Mouse (Mus musculus) liver, embryonic 16.5 days (tissue): ENCODE data around the gene Sfxn5. TPM values are rescaled to one million over a fixed set of nuclear protein-coding genes. Genes with fewer than 3 reads are reported as not detected.

Source experiments
- ATAC-seq: fragments of 200-750 bp; cut with Nextera tagmentation; 2 replicates; pipeline ENCODE4 v1.8.0; 2017; ENCODE audit warnings: low read depth, mild to moderate bottlenecking, moderate number of reproducible peaks, moderate library complexity
- H3K27ac ChIP-seq: fragments of 300-500 bp; sonication (generic); 2 replicates; pipeline ENCODE4 v1.5.1; 2014; ENCODE audit warnings: mild to moderate bottlenecking, low read length
- H3K27me3 ChIP-seq: fragments of 300-500 bp; sonication (generic); 2 replicates; pipeline ENCODE4 v1.6.1; 2014; ENCODE audit warnings: low read depth, low read length, mixed read lengths; ENCODE audit not compliant: control insufficient read depth, insufficient read depth
- H3K36me3 ChIP-seq: fragments of 300-500 bp; sonication (generic); 2 replicates; pipeline ENCODE4 v1.6.1; 2014; ENCODE audit warnings: mild to moderate bottlenecking; ENCODE audit not compliant: control insufficient read depth, insufficient read depth
- H3K4me1 ChIP-seq: fragments of 300-500 bp; sonication (generic); 2 replicates; pipeline ENCODE4 v1.6.1; 2014; ENCODE audit warnings: low read depth, low read length, mixed read lengths; ENCODE audit not compliant: control insufficient read depth
- H3K4me2 ChIP-seq: fragments of 300-500 bp; sonication (generic); 2 replicates; pipeline ENCODE4 v1.6.1; 2014; ENCODE audit warnings: low read depth, low read length, mixed read lengths
- H3K4me3 ChIP-seq: fragments of 300-500 bp; sonication (generic); 2 replicates; pipeline ENCODE4 v1.5.1; 2014; ENCODE audit warnings: low read depth, mild to moderate bottlenecking, low read length
- H3K9ac ChIP-seq: fragments of 300-500 bp; sonication (generic); 2 replicates; pipeline ENCODE4 v1.6.1; 2014; ENCODE audit warnings: low read depth, low read length
- H3K9me3 ChIP-seq: fragments of 300-500 bp; sonication (generic); replicated peaks from 2 replicates; pipeline ENCODE4 v1.6.1; 2016; ENCODE audit warnings: low read length; ENCODE audit not compliant: control insufficient read depth
- WGBS: fragments of 180-500 bp; shearing (Covaris S2); extraction: QIAGEN DNeasy Blood & Tissue Kit; methylation state at CpG from one replicate; pipeline ENCODE4 v1.1.7; 2014; ENCODE audit not compliant: insufficient replicate concordance; 5-methylcytosine and 5-hydroxymethylcytosine counted together
- polyA plus RNA-seq: library from polyadenylated mRNA; unstranded; fragments of >200 nt; fragmentation: Nextera tagmentation; extraction: Ambion mirVana; gene quantifications from 2 replicates; pipeline ENCODE4 v1.2.1, GENCODE M21; 2015

Gene Sfxn5
- polyA plus RNA-seq, 1 experiment from 2014 or later: 1.8 TPM

DNA sequence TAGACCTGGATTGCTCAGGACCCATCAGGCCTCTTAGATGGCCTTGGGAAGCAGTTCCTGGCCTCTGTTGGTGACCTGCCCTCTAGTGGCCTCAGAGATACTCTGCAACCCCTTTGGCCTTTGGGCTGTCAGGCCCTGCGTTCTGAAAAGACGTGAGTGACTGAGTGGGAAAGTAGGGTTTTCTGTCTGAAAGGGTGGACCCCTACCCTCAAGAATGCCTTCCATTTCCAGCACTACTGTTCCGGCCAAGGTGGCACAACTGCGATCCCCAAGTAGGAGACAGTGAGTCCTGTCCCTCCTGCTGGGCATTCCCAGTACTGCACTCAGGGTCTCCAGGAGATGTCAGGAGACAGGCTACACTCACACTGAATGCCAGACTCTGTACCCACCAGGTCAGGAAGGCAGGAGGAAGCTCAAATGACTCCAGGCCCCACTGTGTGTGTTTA lies 94.2 kb downstream of the Sfxn5 start:
- H3K4me1 ChIP-seq: no peaks in the 10 kb centered on the region
- WGBS: 8% methylated on average over 4 of the region's 4 CpGs
- H3K27ac ChIP-seq: no peak overlapping the region
- ATAC-seq: no peak
- no peaks in the 10 kb centered on the region for H3K9me3 ChIP-seq
- H3K36me3 ChIP-seq: no peaks in the 10 kb centered on the region
- H3K4me2 ChIP-seq: 0 out of 2 replicates have a peak overlapping the region, but pooled peaks have one; percentile 23
- no peak overlapping the region for H3K4me3 ChIP-seq
- no peak overlapping the region for H3K9ac ChIP-seq
- H3K27me3 ChIP-seq: no peaks in the 10 kb centered on the region

DNA sequence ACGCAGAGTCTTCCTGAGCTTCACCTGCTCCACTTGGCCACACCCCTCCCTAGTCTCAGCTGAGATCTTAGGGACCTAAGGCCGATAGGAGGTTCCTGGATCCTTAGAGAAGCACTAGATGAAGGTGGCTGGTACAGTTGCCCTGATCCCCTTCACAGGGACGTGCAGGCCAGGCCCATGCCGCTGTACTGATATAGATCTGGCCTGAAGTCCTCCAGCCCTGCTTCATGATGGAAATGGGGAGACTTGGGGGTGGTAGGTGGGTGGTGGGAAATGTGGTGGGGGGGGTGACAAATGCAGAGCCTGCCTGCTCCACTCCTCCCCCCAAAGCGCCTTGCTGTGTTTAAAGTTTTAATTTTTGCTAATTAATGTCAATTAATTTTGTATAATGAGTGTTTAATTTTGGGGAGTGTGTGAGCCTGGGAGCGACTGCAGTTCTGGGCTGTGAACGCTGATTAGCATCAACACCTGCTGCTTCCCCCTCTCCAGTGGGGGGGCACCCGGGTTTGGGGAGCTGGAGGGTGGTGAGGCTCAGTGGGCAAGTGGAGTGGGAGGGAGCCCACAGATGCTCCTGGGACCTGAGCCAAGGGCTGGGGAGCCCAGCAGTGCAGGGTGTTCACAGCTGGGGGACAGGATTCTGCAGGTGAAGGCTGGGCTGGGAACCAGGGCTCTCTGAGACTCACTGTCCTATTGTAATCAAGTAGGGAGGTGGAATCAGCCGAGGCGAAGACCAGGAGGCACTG lies 95.5 kb downstream of the Sfxn5 start:
- H3K9me3 ChIP-seq: no peaks in the 10 kb centered on the region
- H3K4me1 ChIP-seq: no peaks in the 10 kb centered on the region
- H3K27ac ChIP-seq: no peak overlapping the region
- no peak for ATAC-seq
- H3K4me3 ChIP-seq: no peak overlapping the region
- H3K9ac ChIP-seq: no peak overlapping the region
- no peaks in the 10 kb centered on the region for H3K36me3 ChIP-seq
- H3K4me2 ChIP-seq: no peak overlapping the region
- 59% methylated on average over 10 of the region's 10 CpGs for WGBS
- no peaks in the 10 kb centered on the region for H3K27me3 ChIP-seq

- Histone ChIP-seq H3K4me3 (no peak overlapping the region), H3K9ac (no peak overlapping the region), H3K4me2 (no peak overlapping the region), H3K27me3 (no peaks in the 10 kb centered on the region), H3K36me3 (no peaks in the 10 kb centered on the region), H3K4me1 (no peaks in the 10 kb centered on the region), H3K9me3 (no peaks in the 10 kb centered on the region), H3K27ac (no peak overlapping the region)
- no peak for ATAC-seq
- WGBS: 38% methylated on average over 5 of the region's 5 CpGs
These were observed 96.2 kb downstream of the Sfxn5 start for GRCm38 (mm10) chr6:85237001-85237400.

GRCm38 (mm10) chr6:85234796-85235195 lies 98.4 kb downstream of the Sfxn5 start:
- Histone ChIP-seq H3K9me3 (no peaks in the 10 kb centered on the region), H3K36me3 (no peaks in the 10 kb centered on the region), H3K9ac (no peak overlapping the region), H3K27me3 (no peaks in the 10 kb centered on the region), H3K27ac (no peak overlapping the region), H3K4me2 (no peak overlapping the region), H3K4me1 (no peaks in the 10 kb centered on the region), H3K4me3 (no peak overlapping the region)
- WGBS: 41% methylated on average over 5 of the region's 5 CpGs
- ATAC-seq: no peak

DNA sequence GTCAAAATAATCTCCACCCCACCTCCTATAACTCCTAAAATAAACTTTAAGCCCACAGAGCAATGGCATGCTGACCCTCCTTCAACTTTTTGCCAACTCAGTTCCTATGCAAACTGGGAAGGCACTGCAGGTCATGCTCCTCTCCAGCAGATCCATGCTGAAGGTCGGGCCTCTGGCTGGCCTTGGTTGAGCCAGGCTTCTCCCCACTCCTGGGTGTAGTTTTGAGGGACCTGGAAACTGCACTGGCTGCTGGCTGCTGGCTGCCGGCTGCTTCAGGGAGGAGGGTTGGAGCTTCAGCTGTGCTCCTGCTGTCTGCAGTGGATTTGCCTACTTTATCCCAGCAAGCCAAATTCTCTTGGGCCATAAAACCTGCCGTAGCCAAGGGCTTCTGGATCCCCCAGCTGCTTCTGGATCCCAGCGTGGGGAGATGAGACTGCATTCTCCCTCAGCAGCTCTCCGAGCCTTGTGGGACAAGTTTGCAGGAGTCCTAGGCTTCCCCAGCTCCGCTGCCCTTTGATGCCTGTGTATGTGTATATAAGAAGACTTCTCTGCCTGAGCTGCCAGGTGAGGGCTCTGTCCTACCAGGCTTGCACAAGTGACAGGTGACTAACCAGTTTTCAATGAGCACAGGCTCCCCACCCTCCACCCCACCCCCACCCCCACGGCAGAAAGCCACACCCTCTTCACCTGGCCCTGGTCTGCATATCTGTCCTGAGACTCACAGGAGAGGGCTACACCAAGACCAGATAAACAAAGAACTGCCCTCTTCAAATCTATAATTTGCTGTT lies 100.2 kb downstream of the Sfxn5 start:
- H3K4me3 ChIP-seq: no peak overlapping the region
- H3K27me3 ChIP-seq: no peaks in the 10 kb centered on the region
- ATAC-seq: no peak
- no peak overlapping the region for H3K4me2 ChIP-seq
- H3K9me3 ChIP-seq: no peaks in the 10 kb centered on the region
- no peak overlapping the region for H3K27ac ChIP-seq
- H3K9ac ChIP-seq: no peak overlapping the region
- 26% methylated on average over 7 of the region's 7 CpGs for WGBS
- no peaks in the 10 kb centered on the region for H3K36me3 ChIP-seq
- H3K4me1 ChIP-seq: no peaks in the 10 kb centered on the region

- no peak for ATAC-seq
- no peak overlapping the region for H3K9ac ChIP-seq
- H3K9me3 ChIP-seq: no peaks in the 10 kb centered on the region
- H3K27ac ChIP-seq: no peak overlapping the region
- WGBS: 56% methylated on average over 4 of the region's 4 CpGs
- H3K27me3 ChIP-seq: no peaks in the 10 kb centered on the region
- no peaks in the 10 kb centered on the region for H3K4me1 ChIP-seq
- no peak overlapping the region for H3K4me2 ChIP-seq
- H3K36me3 ChIP-seq: no peaks in the 10 kb centered on the region
- no peak overlapping the region for H3K4me3 ChIP-seq
These were observed 101.2 kb downstream of the Sfxn5 start for GRCm38 (mm10) chr6:85232045-85232444.

DNA sequence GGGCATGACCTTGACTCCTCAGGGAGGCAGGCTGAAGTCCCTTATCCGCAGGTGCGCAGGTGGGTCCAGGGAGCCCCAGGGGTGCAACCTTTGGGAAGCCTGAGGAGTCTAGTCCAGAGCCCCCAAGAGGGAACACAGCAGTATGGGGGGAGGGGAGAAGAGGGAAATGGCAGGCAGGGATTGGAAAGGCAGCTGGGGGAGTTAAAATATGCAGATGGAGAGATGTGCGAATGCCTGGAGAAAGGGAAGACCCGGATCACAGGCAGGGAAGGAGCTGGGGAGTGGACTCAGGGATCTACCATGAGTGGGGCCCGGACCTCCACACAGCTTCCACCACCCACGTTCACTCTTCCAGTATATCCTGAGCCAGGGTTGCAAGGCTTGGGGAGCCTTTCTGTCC lies 101.8 kb downstream of the Sfxn5 start:
- no peaks in the 10 kb centered on the region for H3K36me3 ChIP-seq
- WGBS: 39% methylated on average over 6 of the region's 6 CpGs

DNA sequence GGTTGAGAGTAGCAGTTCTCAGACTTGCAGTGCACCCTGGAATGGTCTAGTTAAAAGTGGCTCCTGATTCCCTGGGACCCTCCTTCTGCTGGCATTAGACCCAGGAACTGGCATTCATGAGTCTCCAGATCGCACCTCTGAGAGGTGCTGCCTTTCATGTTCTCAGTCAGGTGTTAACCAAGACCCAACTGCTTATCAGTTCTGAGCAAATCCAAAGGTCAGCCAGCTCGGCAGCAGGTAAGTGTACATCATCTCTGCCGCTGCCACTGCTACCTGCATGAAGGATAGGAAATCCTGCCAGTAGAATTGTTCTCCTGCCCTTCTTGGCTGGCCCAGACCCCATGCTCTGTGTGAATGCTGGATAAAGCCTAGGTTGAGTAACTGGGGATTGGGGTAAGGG lies 102.5 kb downstream of the Sfxn5 start:
- no peak for ATAC-seq
- H3K36me3 ChIP-seq: no peaks in the 10 kb centered on the region
- WGBS: 35% methylated on average over 3 of the region's 3 CpGs
- H3K4me1 ChIP-seq: no peaks in the 10 kb centered on the region
- no peak overlapping the region for H3K4me2 ChIP-seq
- H3K27ac ChIP-seq: no peak overlapping the region
- no peak overlapping the region for H3K9ac ChIP-seq
- H3K27me3 ChIP-seq: no peaks in the 10 kb centered on the region
- H3K9me3 ChIP-seq: no peaks in the 10 kb centered on the region
- H3K4me3 ChIP-seq: no peak overlapping the region

More for the DNA sequence above, 101.8 kb downstream of the Sfxn5 start:
- H3K4me3 ChIP-seq: no peak overlapping the region
- ATAC-seq: no peak
- no peaks in the 10 kb centered on the region for H3K4me1 ChIP-seq
- no peak overlapping the region for H3K4me2 ChIP-seq
- no peak overlapping the region for H3K9ac ChIP-seq
- H3K9me3 ChIP-seq: no peaks in the 10 kb centered on the region
- no peaks in the 10 kb centered on the region for H3K27me3 ChIP-seq
- no peak overlapping the region for H3K27ac ChIP-seq

- Histone ChIP-seq H3K9me3 (no peaks in the 10 kb centered on the region), H3K4me3 (no peak overlapping the region), H3K9ac (no peak overlapping the region), H3K27me3 (no peaks in the 10 kb centered on the region), H3K4me1 (no peaks in the 10 kb centered on the region), H3K27ac (no peak overlapping the region), H3K36me3 (no peaks in the 10 kb centered on the region), H3K4me2 (no peak overlapping the region)
- no peak for ATAC-seq
- 37% methylated on average over 2 of the region's 2 CpGs for WGBS
These were observed 105.7 kb downstream of the Sfxn5 start for GRCm38 (mm10) chr6:85227520-85227919.
